Mouse (Mus musculus) heart, adult 2 months (tissue): ENCODE measurements at regions not wholly inside any gene's neighbourhood (a gene's known extent, or its start where the extent isn't known, plus 50 kb on each side); places are given as distances from the start of the nearest gene placed in this dataset.

ENCODE experiments used
- DNase-seq, 2 experiments: peaks; one replicate each; pipeline ENCODE4 v3.0.0; 2021
- H3K27ac ChIP-seq: fragments of 200-600 bp; 2 replicates; pipeline ENCODE4 v1.8.1; 2022
- H3K27me3 ChIP-seq: fragments of 200-500 bp; 2 replicates; pipeline ENCODE4 v1.6.1; 2012; ENCODE audit warnings: mild to moderate bottlenecking, low read length, inconsistent platforms, mixed read lengths; ENCODE audit not compliant: control insufficient read depth, insufficient read depth
- H3K36me3 ChIP-seq: fragments of 200-500 bp; 2 replicates; pipeline ENCODE4 v1.6.1; 2012; ENCODE audit warnings: low read length, inconsistent platforms; ENCODE audit not compliant: control insufficient read depth, insufficient read depth
- H3K4me1 ChIP-seq: fragments of 200-500 bp; 2 replicates; pipeline ENCODE4 v1.6.1; 2011; ENCODE audit warnings: low read length; ENCODE audit not compliant: control insufficient read depth, insufficient read depth
- H3K4me3 ChIP-seq: fragments of 200-600 bp; 2 replicates; pipeline ENCODE4 v1.8.1; 2022
- H3K79me2 ChIP-seq: fragments of 200-500 bp; replicated peaks from 2 replicates; pipeline ENCODE4 v1.6.1; 2012; ENCODE audit warnings: mild to moderate bottlenecking, inconsistent platforms, low read length, moderate library complexity, mixed read lengths; ENCODE audit not compliant: control insufficient read depth, insufficient read depth
- H3K9ac ChIP-seq: fragments of 200-500 bp; 2 replicates; pipeline ENCODE4 v1.6.1; 2012; ENCODE audit warnings: low read depth, mild to moderate bottlenecking, control low read depth, inconsistent platforms, low read length, mixed read lengths
- CTCF ChIP-seq: fragments of 200-600 bp; IDR thresholded peaks from 2 replicates; pipeline ENCODE4 v1.8.1; 2022; ENCODE audit warnings: antibody characterized with exemption, mild to moderate bottlenecking, moderate library complexity
- EP300 ChIP-seq: fragments of 200-500 bp; IDR thresholded peaks from 2 replicates; pipeline ENCODE4 v1.6.1; 2011; ENCODE audit warnings: low read depth, low read length, control low read depth; ENCODE audit not compliant: insufficient read depth
- POLR2A ChIP-seq: fragments of 200-500 bp; IDR thresholded peaks from 2 replicates; pipeline ENCODE4 v1.6.1; 2011; ENCODE audit warnings: mild to moderate bottlenecking, low read depth, low read length, control low read depth; ENCODE audit not compliant: insufficient read depth
- WGBS: fragments of 180-500 bp; shearing (Covaris S2); methylation state at CpG from one replicate; pipeline ENCODE4 v1.1.7; 2018; 5-methylcytosine and 5-hydroxymethylcytosine counted together
- intact Hi-C: fragments of 180-260 bp; cut with DNase I; formaldehyde crosslinking; loops from one replicate; pipeline ENCODE4 v1.15.1; 2025

GRCm38 (mm10) chr6:50763121-50763520 lies 108.9 kb upstream of the Npvf start:
- no peak overlapping the region for H3K9ac ChIP-seq
- 82% methylated on average over 4 of the region's 4 CpGs for WGBS
- no peaks in the 10 kb centered on the region for H3K27me3 ChIP-seq
- intact Hi-C loops, result no loop called here
- no peaks in the 10 kb centered on the region for H3K36me3 ChIP-seq
- DNase-seq, result no peak
- H3K79me2 ChIP-seq, result no peaks in the 10 kb centered on the region
- no peaks in the 10 kb centered on the region for H3K4me1 ChIP-seq
- TF ChIP-seq POLR2A (no peak), EP300 (no peak), CTCF (no peak)
- H3K4me3 ChIP-seq, result no peak overlapping the region
- no peak overlapping the region for H3K27ac ChIP-seq

- H3K4me1 ChIP-seq, result no peaks in the 10 kb centered on the region
- no peaks in the 10 kb centered on the region for H3K79me2 ChIP-seq
- H3K36me3 ChIP-seq, result no peaks in the 10 kb centered on the region
- H3K9ac ChIP-seq, result no peak overlapping the region
- no peak overlapping the region for H3K4me3 ChIP-seq
- intact Hi-C loops, result no loop called here
- 35% methylated on average over 14 of the region's 14 CpGs for WGBS
- no peak overlapping the region for H3K27ac ChIP-seq
- no peaks in the 10 kb centered on the region for H3K27me3 ChIP-seq
- no peak for TF ChIP-seq EP300
- no peak for TF ChIP-seq POLR2A
- TF ChIP-seq CTCF, result no peak
- no peak for DNase-seq
These were observed 112.2 kb upstream of the Npvf start for GRCm38 (mm10) chr6:50766442-50766915.

- H3K4me3 ChIP-seq, result no peak overlapping the region
- H3K27ac ChIP-seq, result no peak overlapping the region
- intact Hi-C loops, result no loop called here
- DNase-seq, result no peak
- 0 out of 2 replicates have a peak, but pooled peaks cover 1% of the 10 kb centered on the region for H3K27me3 ChIP-seq
- no peaks in the 10 kb centered on the region for H3K4me1 ChIP-seq
- 58% methylated on average over 6 of the region's 6 CpGs for whole genome bisulfite sequencing
- no peak overlapping the region for H3K9ac ChIP-seq
- no peaks in the 10 kb centered on the region for H3K36me3 ChIP-seq
- no peaks in the 10 kb centered on the region for H3K79me2 ChIP-seq
- TF ChIP-seq POLR2A (no peak), CTCF (no peak), EP300 (no peak)
These were observed 112.9 kb upstream of the Npvf start for GRCm38 (mm10) chr6:50767126-50767525.

DNA sequence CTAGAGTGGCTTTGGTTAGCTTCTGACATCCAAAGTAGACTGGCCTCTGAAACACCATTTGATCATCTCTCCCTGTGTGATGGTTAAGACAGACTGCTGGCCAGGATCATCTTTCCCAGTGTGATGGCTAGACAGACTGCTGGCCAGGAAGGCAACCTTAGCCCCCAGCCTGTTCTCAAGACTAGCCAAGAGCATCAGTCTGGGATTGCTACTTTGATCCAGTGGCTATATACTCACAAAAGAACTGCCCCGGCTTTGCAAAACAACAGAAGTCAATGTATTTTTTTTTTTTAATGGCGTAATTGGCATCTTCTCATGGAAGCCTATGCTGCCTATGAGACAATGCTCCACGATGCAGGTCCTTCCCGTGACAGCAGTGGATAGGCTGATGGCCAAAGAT lies 113.6 kb upstream of the Npvf start:
- 0 out of 2 replicates have a peak, but pooled peaks cover 1% of the 10 kb centered on the region for H3K27me3 ChIP-seq
- no peaks in the 10 kb centered on the region for H3K36me3 ChIP-seq
- no peak overlapping the region for H3K4me3 ChIP-seq
- no peaks in the 10 kb centered on the region for H3K79me2 ChIP-seq
- WGBS, result 89% methylated on average over 4 of the region's 4 CpGs
- DNase-seq, result no peak
- no peak overlapping the region for H3K27ac ChIP-seq
- no peak for TF ChIP-seq POLR2A
- no peak for TF ChIP-seq CTCF
- TF ChIP-seq EP300, result no peak
- no peaks in the 10 kb centered on the region for H3K4me1 ChIP-seq
- intact Hi-C loops, result no loop called here
- no peak overlapping the region for H3K9ac ChIP-seq

DNA sequence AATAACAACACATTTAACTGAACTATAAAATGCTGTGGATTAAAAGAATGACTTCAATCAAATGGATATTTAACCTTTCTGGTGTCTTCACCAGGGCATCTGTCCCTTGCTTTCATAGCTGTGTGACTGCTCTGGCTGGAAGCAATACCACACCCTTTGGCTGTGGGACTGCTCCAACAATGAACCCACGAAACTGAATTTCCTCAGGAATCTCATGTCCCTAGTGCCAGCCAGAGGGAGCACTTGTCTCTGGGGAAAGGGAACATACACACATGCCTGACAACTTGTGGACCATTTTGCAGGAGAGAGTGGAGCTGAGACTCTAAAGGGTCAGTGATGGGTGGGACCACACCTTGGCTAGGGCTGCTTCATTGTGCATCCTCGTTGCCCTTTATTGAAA lies 114.9 kb upstream of the Npvf start:
- Histone ChIP-seq H3K79me2 (no peaks in the 10 kb centered on the region), H3K9ac (no peak overlapping the region), H3K4me1 (no peaks in the 10 kb centered on the region), H3K27me3 (0 out of 2 replicates have a peak, but pooled peaks cover 1% of the 10 kb centered on the region), H3K4me3 (no peak overlapping the region), H3K36me3 (no peaks in the 10 kb centered on the region), H3K27ac (no peak overlapping the region)
- DNase-seq, result no peak
- TF ChIP-seq EP300 (no peak), CTCF (no peak), POLR2A (no peak)
- intact Hi-C loops, result no loop called here
- 61% methylated on average over 2 of the region's 2 CpGs for WGBS

DNA sequence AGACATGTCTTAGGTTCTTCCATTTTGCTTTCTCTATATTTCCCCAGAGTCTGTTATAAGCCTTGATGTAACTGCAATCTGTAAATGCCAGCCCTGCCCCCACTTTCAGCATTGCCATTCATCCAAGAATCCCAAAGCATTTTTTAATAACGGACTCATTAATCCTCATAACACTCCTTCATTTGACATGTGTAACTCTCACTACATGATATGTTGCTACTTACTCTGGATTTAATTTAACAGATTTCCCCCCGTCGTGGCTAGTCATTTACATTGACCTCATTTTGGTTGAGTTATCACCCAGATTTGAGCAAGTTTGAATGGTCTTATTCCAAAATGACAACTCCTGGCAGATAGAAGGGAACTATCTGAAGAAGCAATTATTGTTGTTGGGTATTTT lies 116.2 kb upstream of the Npvf start:
- 87% methylated on average over 3 of the region's 3 CpGs for WGBS
- TF ChIP-seq EP300 (no peak), POLR2A (no peak), CTCF (no peak)

More for the DNA sequence above, 116.2 kb upstream of the Npvf start:
- Histone ChIP-seq H3K4me3 (no peak overlapping the region), H3K9ac (no peak overlapping the region), H3K27ac (no peak overlapping the region), H3K36me3 (no peaks in the 10 kb centered on the region), H3K79me2 (no peaks in the 10 kb centered on the region), H3K27me3 (0 out of 2 replicates have a peak, but pooled peaks cover 1% of the 10 kb centered on the region), H3K4me1 (no peaks in the 10 kb centered on the region)
- intact Hi-C loops, result no loop called here
- no peak for DNase-seq
